Mouse (Mus musculus): ENCODE results near the gene Sox12. TPM values are rescaled to one million over a fixed set of nuclear protein-coding genes. Genes with fewer than 3 reads are reported as not detected.
A peak's percentile ranks its signal among the peaks of the same experiment; 100 is the strongest.

The Sox12 gene
- polyA plus RNA-seq, 1 experiment from 2014 or later, result 7.2 TPM

DNA sequence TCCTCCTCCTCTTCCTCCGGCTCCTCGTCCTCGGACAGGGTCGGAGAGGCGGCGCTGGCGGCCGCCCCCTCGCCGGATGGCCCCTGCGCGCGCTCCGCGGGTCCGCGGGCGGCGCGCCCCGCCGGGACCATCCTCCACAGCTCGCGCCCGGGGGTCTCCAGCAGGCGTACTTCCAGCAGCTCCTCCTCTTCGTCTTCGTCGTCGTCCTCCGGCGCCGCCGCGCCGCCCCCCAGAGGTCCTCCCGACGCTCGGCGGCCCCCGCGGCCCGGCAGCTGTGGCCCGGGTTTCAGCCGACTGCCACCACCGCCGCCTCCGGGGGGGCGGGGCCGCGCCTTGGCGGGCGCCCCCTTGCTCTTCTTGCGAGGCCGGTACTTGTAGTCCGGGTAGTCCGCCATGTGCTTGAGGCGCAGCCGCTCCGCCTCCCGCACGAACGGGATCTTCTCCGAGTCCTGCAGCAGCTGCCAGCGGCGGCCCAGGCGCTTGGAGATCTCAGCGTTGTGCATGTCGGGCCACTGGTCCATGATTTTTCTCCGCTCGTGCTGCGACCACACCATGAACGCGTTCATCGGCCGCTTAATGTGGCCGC is 766 bp downstream of the Sox12 start:
- peak overlapping the region; percentile 90 for H3K4me2 ChIP-seq
- H3K9me3 ChIP-seq, result no peaks in the 10 kb centered on the region
- peak overlapping the region; percentile 100 for H3K27ac ChIP-seq
- WGBS, result under 1% methylated on average over 70 of the region's 77 CpGs
- peak overlapping the region; percentile 87 for H3K4me3 ChIP-seq (replicated peaks)
- no peak for ATAC-seq (ENCODE audit: insufficient read depth, low FRiP score, low read depth)
- peaks cover 36% of the 10 kb centered on the region for H3K4me1 ChIP-seq
- peaks cover 11% of the 10 kb centered on the region; the same call in 1 of the 2 replicates for H3K36me3 ChIP-seq
- no peaks in the 10 kb centered on the region for H3K27me3 ChIP-seq (replicated peaks)
- H3K9ac ChIP-seq, result peak overlapping the region; percentile 84

- peak; percentile 54 for ATAC-seq (ENCODE audit: insufficient read depth, low FRiP score, low read depth)
- peaks cover 11% of the 10 kb centered on the region; the same call in 1 of the 2 replicates for H3K36me3 ChIP-seq
- no peaks in the 10 kb centered on the region for H3K27me3 ChIP-seq (replicated peaks)
- H3K4me3 ChIP-seq (replicated peaks), result peak overlapping the region; percentile 87
- peak overlapping the region; percentile 100 for H3K27ac ChIP-seq
- peaks cover 36% of the 10 kb centered on the region for H3K4me1 ChIP-seq
- H3K9ac ChIP-seq, result peak overlapping the region; percentile 84
- H3K9me3 ChIP-seq, result no peaks in the 10 kb centered on the region
- under 1% methylated on average over 45 of the region's 46 CpGs for WGBS
- peak overlapping the region; percentile 90 for H3K4me2 ChIP-seq
Measured at GRCm38 (mm10) chr2:152396110-152397003, 1.5 kb downstream of the Sox12 start.

- Histone ChIP-seq H3K27me3 (replicated peaks) (no peaks in the 10 kb centered on the region), H3K9ac (peak overlapping the region; percentile 19; the same call in 1 of the 2 replicates), H3K9me3 (no peaks in the 10 kb centered on the region), H3K36me3 (peaks cover 11% of the 10 kb centered on the region; the same call in 1 of the 2 replicates), H3K4me2 (peak overlapping the region; percentile 90), H3K4me3 (replicated peaks) (peak overlapping the region; percentile 87), H3K4me1 (peaks cover 36% of the 10 kb centered on the region), H3K27ac (peak overlapping the region; percentile 100; the same call in 1 of the 2 replicates)
- 15% methylated on average over 12 of the region's 13 CpGs for WGBS
- ATAC-seq (ENCODE audit: insufficient read depth, low FRiP score, low read depth), result no peak
Measured at GRCm38 (mm10) chr2:152395271-152395920, 2.5 kb downstream of the Sox12 start.

- H3K27ac ChIP-seq, result no peak overlapping the region
- H3K27me3 ChIP-seq (replicated peaks), result no peaks in the 10 kb centered on the region
- H3K4me2 ChIP-seq, result no peak overlapping the region
- WGBS, result 47% methylated on average over 9 of the region's 9 CpGs
- peaks cover 11% of the 10 kb centered on the region; the same call in 1 of the 2 replicates for H3K36me3 ChIP-seq
- no peak overlapping the region for H3K4me3 ChIP-seq (replicated peaks)
- H3K9me3 ChIP-seq, result no peaks in the 10 kb centered on the region
- ATAC-seq (ENCODE audit: insufficient read depth, low FRiP score, low read depth), result no peak
- H3K9ac ChIP-seq, result no peak overlapping the region
- H3K4me1 ChIP-seq, result peaks cover 29% of the 10 kb centered on the region
Measured at GRCm38 (mm10) chr2:152393225-152394017, 4.4 kb downstream of the Sox12 start.

DNA sequence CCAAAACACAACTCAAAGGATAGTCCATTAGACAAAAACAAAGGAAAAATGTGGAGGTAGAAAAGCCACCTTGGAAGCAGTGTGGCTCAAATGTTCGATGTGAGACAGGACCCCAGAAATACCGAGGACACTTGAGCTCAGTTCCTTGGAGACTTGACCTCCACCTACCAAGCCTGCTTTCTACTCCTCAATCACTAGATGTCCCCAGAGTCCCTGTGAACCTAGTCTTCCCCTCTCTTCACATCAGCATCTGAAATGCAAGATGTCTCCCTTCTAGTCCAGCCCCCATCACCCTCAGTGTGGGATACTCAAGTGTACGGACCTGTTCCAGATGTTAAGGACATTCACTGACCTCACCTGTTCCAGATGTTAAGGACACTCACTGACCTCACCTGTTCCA is 5.1 kb downstream of the Sox12 start:
- peaks cover 29% of the 10 kb centered on the region for H3K4me1 ChIP-seq
- WGBS, result 20% methylated on average over 3 of the region's 3 CpGs
- H3K36me3 ChIP-seq, result peaks cover 11% of the 10 kb centered on the region; the same call in 1 of the 2 replicates
- H3K9me3 ChIP-seq, result no peaks in the 10 kb centered on the region
- H3K27me3 ChIP-seq (replicated peaks), result no peaks in the 10 kb centered on the region
- H3K4me3 ChIP-seq (replicated peaks), result no peak overlapping the region
- H3K27ac ChIP-seq, result no peak overlapping the region
- ATAC-seq (ENCODE audit: insufficient read depth, low FRiP score, low read depth), result no peak
- H3K9ac ChIP-seq, result no peak overlapping the region
- H3K4me2 ChIP-seq, result no peak overlapping the region

DNA sequence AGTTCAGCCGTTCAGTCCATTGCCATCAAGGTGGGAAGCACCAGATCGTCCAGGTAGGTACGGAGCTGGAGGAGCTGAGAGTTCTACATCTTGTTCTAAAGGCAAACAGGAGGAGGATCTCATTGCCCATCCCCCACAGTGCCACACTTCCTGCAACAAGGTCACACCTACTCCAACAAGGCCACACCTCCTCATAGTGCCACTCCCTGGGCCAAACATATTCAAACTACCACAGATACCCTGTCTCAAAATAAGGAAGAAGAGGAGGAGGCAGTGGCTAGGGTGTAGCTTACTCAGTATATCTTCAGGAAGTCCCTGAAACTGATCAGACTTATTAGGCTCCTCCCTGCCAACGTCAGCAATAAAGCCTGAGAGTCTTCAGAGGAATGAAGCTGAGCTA is 13.7 kb downstream of the Sox12 start:
- no peaks in the 10 kb centered on the region for H3K4me1 ChIP-seq
- H3K36me3 ChIP-seq, result no peaks in the 10 kb centered on the region
- ATAC-seq (ENCODE audit: insufficient read depth, low FRiP score, low read depth), result no peak
- H3K27ac ChIP-seq, result no peak overlapping the region
- no peak overlapping the region for H3K9ac ChIP-seq
- H3K4me2 ChIP-seq, result no peak overlapping the region
- H3K4me3 ChIP-seq (replicated peaks), result no peak overlapping the region
- WGBS, result 87% methylated on average over 4 of the region's 4 CpGs
- H3K9me3 ChIP-seq, result no peaks in the 10 kb centered on the region
- no peaks in the 10 kb centered on the region for H3K27me3 ChIP-seq (replicated peaks)

DNA sequence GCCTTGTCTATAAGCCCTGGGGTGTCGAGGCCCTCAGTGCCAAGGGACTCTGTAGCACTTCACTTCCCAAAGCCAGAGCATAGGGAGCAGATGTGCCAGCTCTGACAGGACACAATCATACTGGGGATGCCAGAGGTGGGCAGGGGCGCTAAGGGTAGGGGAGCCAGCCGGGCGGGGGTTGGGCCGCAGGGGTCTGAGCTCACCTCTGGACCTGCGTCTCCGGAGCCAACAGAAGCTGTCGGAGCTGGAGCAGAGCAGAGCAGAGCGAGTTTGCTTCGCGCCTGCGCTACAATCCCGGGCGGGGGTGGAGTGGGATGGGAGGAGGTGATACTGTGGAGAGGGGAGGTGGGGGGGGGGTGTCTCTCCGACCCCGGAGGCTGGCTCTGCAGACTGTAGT is 21.5 kb downstream of the Sox12 start, which contains the start of gene Nrsn2:
Gene Nrsn2 (minus strand): TSS at position 294 of the 397 bp plus-strand sequence.
- H3K27ac ChIP-seq, result no peak within 1 kb of the TSS
- peaks cover 14% of the 10 kb centered on the region; the same call in 1 of the 2 replicates for H3K4me1 ChIP-seq
- H3K36me3 ChIP-seq, result no peaks in the 10 kb centered on the region
- 3% methylated on average over 16 of the region's 16 CpGs for WGBS
- H3K4me3 ChIP-seq (replicated peaks), result no peak within 1 kb of the TSS
- H3K4me2 ChIP-seq, result peak within 1 kb of the TSS; percentile 40
- H3K9me3 ChIP-seq, result no peaks in the 10 kb centered on the region
- H3K9ac ChIP-seq, result no peak within 1 kb of the TSS
- peak; percentile 43; the same call in 1 of the 2 replicates for ATAC-seq (ENCODE audit: insufficient read depth, low FRiP score, low read depth)
- H3K27me3 ChIP-seq (replicated peaks), result peaks cover 19% of the 10 kb centered on the region; the same call in 1 of the 2 replicates

DNA sequence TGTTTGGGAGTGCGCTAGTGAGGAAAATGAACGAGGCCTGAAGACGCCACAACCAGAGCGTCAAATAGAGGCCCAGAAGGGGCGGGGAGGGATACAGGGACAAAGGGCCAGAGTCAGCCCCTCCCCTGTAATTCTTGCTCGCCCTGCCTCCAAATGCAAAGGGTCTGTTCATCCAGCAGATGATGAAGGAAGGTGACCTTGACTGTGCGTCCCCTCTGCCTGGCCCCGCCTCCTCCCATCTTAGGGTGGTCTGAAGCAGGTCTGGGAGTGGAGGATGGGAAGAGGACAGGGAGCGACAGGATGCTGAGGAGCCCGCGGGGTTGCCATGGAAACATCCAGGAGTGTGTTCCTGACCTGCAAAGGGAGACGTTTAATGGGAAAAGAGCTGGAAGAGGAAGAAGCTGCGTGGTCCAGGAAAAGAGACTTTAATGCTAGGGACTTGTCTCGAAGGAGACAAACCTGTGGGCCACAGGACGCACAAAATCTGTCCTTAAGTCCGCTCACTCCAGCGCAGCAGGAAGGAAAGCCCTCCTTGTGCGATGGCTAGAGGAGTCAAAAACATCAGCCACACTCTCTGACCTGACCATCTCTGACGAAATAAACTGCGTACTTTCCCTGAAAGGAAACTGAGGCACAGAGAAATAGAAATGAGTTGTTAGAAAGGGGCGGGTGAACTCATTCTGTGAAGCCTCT is 22.1 kb downstream of the Sox12 start:
- 9% methylated on average over 21 of the region's 21 CpGs for WGBS
- no peak for ATAC-seq (ENCODE audit: insufficient read depth, low FRiP score, low read depth)
- no peak overlapping the region for H3K4me3 ChIP-seq (replicated peaks)

GRCm38 (mm10) chr2:152373547-152373946 is 24.3 kb downstream of the Sox12 start:
- no peaks in the 10 kb centered on the region for H3K36me3 ChIP-seq
- no peak overlapping the region for H3K4me2 ChIP-seq
- no peak overlapping the region for H3K9ac ChIP-seq
- H3K4me3 ChIP-seq (replicated peaks), result no peak overlapping the region
- no peaks in the 10 kb centered on the region for H3K9me3 ChIP-seq
- H3K27ac ChIP-seq, result no peak overlapping the region
- WGBS, result 76% methylated on average over 9 of the region's 9 CpGs
- peaks cover 17% of the 10 kb centered on the region; the same call in 1 of the 2 replicates for H3K4me1 ChIP-seq
- H3K27me3 ChIP-seq (replicated peaks), result peaks cover 19% of the 10 kb centered on the region; the same call in 1 of the 2 replicates
- no peak for ATAC-seq (ENCODE audit: insufficient read depth, low FRiP score, low read depth)

More for the DNA sequence above, 22.1 kb downstream of the Sox12 start:
- Histone ChIP-seq H3K27me3 (replicated peaks) (peaks cover 19% of the 10 kb centered on the region; the same call in 1 of the 2 replicates), H3K9ac (no peak overlapping the region), H3K4me1 (peaks cover 14% of the 10 kb centered on the region; the same call in 1 of the 2 replicates), H3K4me2 (peak overlapping the region; percentile 25), H3K9me3 (no peaks in the 10 kb centered on the region), H3K27ac (no peak overlapping the region), H3K36me3 (no peaks in the 10 kb centered on the region)

DNA sequence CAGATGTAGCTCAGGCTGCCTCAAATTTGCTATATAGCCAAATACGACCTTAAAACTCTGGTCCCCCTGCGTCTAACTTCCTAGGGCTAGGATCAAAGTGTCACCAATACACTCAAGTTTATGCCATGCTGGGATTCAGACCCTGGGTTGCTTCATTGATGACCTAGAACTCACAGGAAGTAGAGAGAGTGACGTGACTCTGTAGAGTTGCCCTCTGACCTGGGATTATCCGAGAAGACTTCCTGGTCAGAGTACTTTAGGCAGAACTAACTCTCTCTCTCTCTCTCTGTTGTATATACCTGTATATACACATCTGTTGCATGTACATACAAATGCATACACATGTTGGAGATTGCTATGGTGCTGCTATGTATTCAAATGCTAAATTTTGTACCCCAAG is 25.2 kb downstream of the Sox12 start:
- Histone ChIP-seq H3K27me3 (replicated peaks) (peaks cover 19% of the 10 kb centered on the region; the same call in 1 of the 2 replicates), H3K9ac (no peak overlapping the region), H3K9me3 (no peaks in the 10 kb centered on the region), H3K4me3 (replicated peaks) (no peak overlapping the region), H3K4me1 (peaks cover 18% of the 10 kb centered on the region; the same call in 1 of the 2 replicates), H3K4me2 (no peak overlapping the region), H3K36me3 (no peaks in the 10 kb centered on the region), H3K27ac (no peak overlapping the region)
- no peak for ATAC-seq (ENCODE audit: insufficient read depth, low FRiP score, low read depth)
- 59% methylated on average over 4 of the region's 4 CpGs for WGBS
